Mouse (Mus musculus): ENCODE results near the gene Spem2.
A peak's percentile ranks its signal among the peaks of the same experiment; 100 is the strongest.
"Not testable (repeated sequence)": the region's sequence is repeated elsewhere in the genome, so short reads cannot be mapped to it uniquely, and the experiment has no call there.

Gene Spem2

GRCm38 (mm10) chr11:69818365-69818764 lies at the start of gene Spem2:
Spem2 (minus strand) TSS chr11:69818465.
- DNase-seq (ENCODE audit: low spot score in 2 of 2) = no peak

GRCm38 (mm10) chr11:69867335-69867734 lies 49.1 kb upstream of the Spem2 start:
- no peak for DNase-seq (ENCODE audit: low spot score in 2 of 2)

GRCm38 (mm10) chr11:69865561-69865960 lies 47.3 kb upstream of the Spem2 start:
- no peak for DNase-seq (ENCODE audit: low spot score in 2 of 2)

GRCm38 (mm10) chr11:69864138-69864860 lies 46.0 kb upstream of the Spem2 start:
- no peak for DNase-seq (ENCODE audit: low spot score in 2 of 2)

GRCm38 (mm10) chr11:69863729-69864128 lies 45.5 kb upstream of the Spem2 start:
- not testable (repeated sequence) for DNase-seq (ENCODE audit: low spot score in 2 of 2)

GRCm38 (mm10) chr11:69858113-69858998 lies 40.1 kb upstream of the Spem2 start, which contains the start of gene Tnk1:
Tnk1 (minus strand) TSS chr11:69858730.
- no peak for DNase-seq (ENCODE audit: low spot score in 2 of 2)

GRCm38 (mm10) chr11:69855347-69855746 lies 37.1 kb upstream of the Spem2 start:
- DNase-seq (ENCODE audit: low spot score in 2 of 2) = peak; percentile 56 to 64

- DNase-seq (ENCODE audit: low spot score in 2 of 2) = no peak
Measured at GRCm38 (mm10) chr11:69854680-69855079, 36.4 kb upstream of the Spem2 start.

- peak; percentile 71 to 82 for DNase-seq (ENCODE audit: low spot score in 2 of 2)
Measured at GRCm38 (mm10) chr11:69853994-69854393, 35.7 kb upstream of the Spem2 start.

- no peak for DNase-seq (ENCODE audit: low spot score in 2 of 2)
Measured at GRCm38 (mm10) chr11:69850754-69851153, 32.5 kb upstream of the Spem2 start.

- no peak for DNase-seq (ENCODE audit: low spot score in 2 of 2)
Measured at GRCm38 (mm10) chr11:69849884-69850283, 31.6 kb upstream of the Spem2 start.

GRCm38 (mm10) chr11:69849128-69849527 lies 30.9 kb upstream of the Spem2 start:
- no peak for DNase-seq (ENCODE audit: low spot score in 2 of 2)

- DNase-seq (ENCODE audit: low spot score in 2 of 2) = no peak
Measured at GRCm38 (mm10) chr11:69848021-69848420, 29.8 kb upstream of the Spem2 start.

- DNase-seq (ENCODE audit: low spot score in 2 of 2) = no peak
Measured at GRCm38 (mm10) chr11:69846738-69847688, 28.7 kb upstream of the Spem2 start.

GRCm38 (mm10) chr11:69846198-69846680 lies 28.0 kb upstream of the Spem2 start, which contains the start of gene Plscr3:
Plscr3 (plus strand) TSS chr11:69846376.
- peak; percentile 88 to 92 for DNase-seq (ENCODE audit: low spot score in 2 of 2)

GRCm38 (mm10) chr11:69838714-69839104 lies 20.4 kb upstream of the Spem2 start:
- DNase-seq (ENCODE audit: low spot score in 2 of 2) = no peak

GRCm38 (mm10) chr11:69837952-69838713 lies 19.9 kb upstream of the Spem2 start, which contains the start of gene Tmem256:
Tmem256 (plus strand) TSS chr11:69838514.
- DNase-seq (ENCODE audit: low spot score in 2 of 2) = peak; percentile 92 to 96

- no peak for DNase-seq (ENCODE audit: low spot score in 2 of 2)
Measured at GRCm38 (mm10) chr11:69837604-69837951, 19.3 kb upstream of the Spem2 start, which contains the start of gene Nlgn2. Nlgn2 (minus strand) TSS chr11:69837784.

- no peak for DNase-seq (ENCODE audit: low spot score in 2 of 2)
Measured at GRCm38 (mm10) chr11:69836703-69837576, 18.7 kb upstream of the Spem2 start.

- DNase-seq (ENCODE audit: low spot score in 2 of 2) = no peak
Measured at GRCm38 (mm10) chr11:69835966-69836335, 17.7 kb upstream of the Spem2 start.
